Mouse (Mus musculus) embryonic facial prominence, embryonic 13.5 days (tissue): ENCODE measurements around the gene Acsf3. TPM values are rescaled to one million over a fixed set of nuclear protein-coding genes. Genes with fewer than 3 reads are reported as not detected.

ENCODE experiments used
- ATAC-seq: fragments of 200-750 bp; cut with Nextera tagmentation; 2 replicates; pipeline ENCODE4 v1.8.0; 2017; ENCODE audit warnings: low read depth; ENCODE audit not compliant: insufficient number of reproducible peaks, insufficient read depth, low FRiP score, low TSS enrichment
- H3K27ac ChIP-seq: fragments of 300-500 bp; sonication (generic); 2 replicates; pipeline ENCODE4 v1.5.1; 2015; ENCODE audit warnings: moderate library complexity, mild to moderate bottlenecking, inconsistent platforms
- H3K27me3 ChIP-seq: fragments of 300-500 bp; sonication (generic); 2 replicates; pipeline ENCODE4 v1.6.1; 2015; ENCODE audit warnings: mild to moderate bottlenecking, inconsistent platforms
- H3K36me3 ChIP-seq: fragments of 300-500 bp; sonication (generic); 2 replicates; pipeline ENCODE4 v1.6.1; 2015; ENCODE audit warnings: mild to moderate bottlenecking, inconsistent platforms
- H3K4me1 ChIP-seq: fragments of 300-500 bp; sonication (generic); 2 replicates; pipeline ENCODE4 v1.6.1; 2015; ENCODE audit warnings: inconsistent platforms
- H3K4me2 ChIP-seq: fragments of 300-500 bp; sonication (generic); 2 replicates; pipeline ENCODE4 v1.6.1; 2015; ENCODE audit warnings: moderate library complexity, mild to moderate bottlenecking, inconsistent platforms
- H3K4me3 ChIP-seq: fragments of 300-500 bp; sonication (generic); 2 replicates; pipeline ENCODE4 v1.5.1; 2015; ENCODE audit warnings: mild to moderate bottlenecking, inconsistent platforms
- H3K9ac ChIP-seq: fragments of 300-500 bp; sonication (generic); 2 replicates; pipeline ENCODE4 v1.6.1; 2015; ENCODE audit warnings: mild to moderate bottlenecking, inconsistent platforms
- H3K9me3 ChIP-seq: fragments of 300-500 bp; sonication (generic); 2 replicates; pipeline ENCODE4 v1.6.1; 2016; ENCODE audit warnings: inconsistent platforms
- WGBS: fragments of 180-500 bp; shearing (Covaris S2); methylation state at CpG from one replicate; pipeline ENCODE4 v1.1.7; 2015; ENCODE audit warnings: mixed read lengths; 5-methylcytosine and 5-hydroxymethylcytosine counted together
- polyA plus RNA-seq: library from polyadenylated mRNA; unstranded; fragments of >200 nt; fragmentation: Nextera tagmentation; extraction: Ambion mirVana; gene quantifications from 2 replicates; pipeline ENCODE4 v1.2.1, GENCODE M21; 2015

The Acsf3 gene
- polyA plus RNA-seq, 1 experiment from 2014 or later: 18.9 TPM

GRCm38 (mm10) chr8:122763267-122763738, 12.0 kb upstream of the Acsf3 start:
- H3K27me3 ChIP-seq: peaks cover 33% of the 10 kb centered on the region
- H3K9me3 ChIP-seq: no peaks in the 10 kb centered on the region
- ATAC-seq: no peak
- H3K36me3 ChIP-seq: no peaks in the 10 kb centered on the region
- 75% methylated on average over 14 of the region's 14 CpGs for WGBS
- H3K4me2 ChIP-seq: no peak overlapping the region
- 0 out of 2 replicates have a peak, but pooled peaks cover 8% of the 10 kb centered on the region for H3K4me1 ChIP-seq
- H3K9ac ChIP-seq: 0 out of 2 replicates have a peak overlapping the region, but pooled peaks have one; percentile 21
- H3K27ac ChIP-seq: no peak overlapping the region
- H3K4me3 ChIP-seq: no peak overlapping the region

GRCm38 (mm10) chr8:122764790-122765474, 10.4 kb upstream of the Acsf3 start:
- H3K4me1 ChIP-seq: peaks cover 11% of the 10 kb centered on the region; the same call in 1 of the 2 replicates
- no peak overlapping the region for H3K9ac ChIP-seq
- no peaks in the 10 kb centered on the region for H3K9me3 ChIP-seq
- no peak overlapping the region for H3K4me2 ChIP-seq
- no peak overlapping the region for H3K27ac ChIP-seq
- WGBS: 82% methylated on average over 7 of the region's 7 CpGs
- ATAC-seq: no peak
- H3K27me3 ChIP-seq: peaks cover 40% of the 10 kb centered on the region
- H3K36me3 ChIP-seq: no peaks in the 10 kb centered on the region
- H3K4me3 ChIP-seq: no peak overlapping the region

GRCm38 (mm10) chr8:122766189-122766588, 9.1 kb upstream of the Acsf3 start:
- 73% methylated on average over 5 of the region's 5 CpGs for WGBS
- H3K36me3 ChIP-seq: no peaks in the 10 kb centered on the region
- H3K4me3 ChIP-seq: no peak overlapping the region
- H3K27ac ChIP-seq: no peak overlapping the region
- no peaks in the 10 kb centered on the region for H3K9me3 ChIP-seq
- no peak for ATAC-seq
- H3K9ac ChIP-seq: no peak overlapping the region
- no peak overlapping the region for H3K4me2 ChIP-seq
- H3K27me3 ChIP-seq: peaks cover 38% of the 10 kb centered on the region
- peaks cover 11% of the 10 kb centered on the region; the same call in 1 of the 2 replicates for H3K4me1 ChIP-seq

- Histone ChIP-seq H3K4me2 (no peak overlapping the region), H3K9ac (no peak overlapping the region), H3K27ac (no peak overlapping the region), H3K27me3 (peaks cover 36% of the 10 kb centered on the region), H3K4me1 (peaks cover 11% of the 10 kb centered on the region; the same call in 1 of the 2 replicates), H3K4me3 (no peak overlapping the region), H3K9me3 (no peaks in the 10 kb centered on the region), H3K36me3 (no peaks in the 10 kb centered on the region)
- WGBS: 67% methylated on average over 8 of the region's 8 CpGs
- no peak for ATAC-seq
These were observed 8.6 kb upstream of the Acsf3 start for GRCm38 (mm10) chr8:122766647-122767200.

- H3K4me1 ChIP-seq: peaks cover 11% of the 10 kb centered on the region; the same call in 1 of the 2 replicates
- 34% methylated on average over 9 of the region's 9 CpGs for WGBS
- no peak overlapping the region for H3K4me2 ChIP-seq
These were observed 8.1 kb upstream of the Acsf3 start for GRCm38 (mm10) chr8:122767229-122767628.

GRCm38 (mm10) chr8:122769251-122770058, 5.8 kb upstream of the Acsf3 start:
- 62% methylated on average over 24 of the region's 24 CpGs for WGBS
- no peaks in the 10 kb centered on the region for H3K36me3 ChIP-seq
- no peak overlapping the region for H3K4me3 ChIP-seq

More at GRCm38 (mm10) chr8:122767229-122767628, 8.1 kb upstream of the Acsf3 start:
- H3K4me3 ChIP-seq: no peak overlapping the region
- peaks cover 30% of the 10 kb centered on the region for H3K27me3 ChIP-seq
- H3K27ac ChIP-seq: no peak overlapping the region
- no peak for ATAC-seq
- H3K36me3 ChIP-seq: no peaks in the 10 kb centered on the region
- no peaks in the 10 kb centered on the region for H3K9me3 ChIP-seq
- no peak overlapping the region for H3K9ac ChIP-seq

GRCm38 (mm10) chr8:122772431-122773060, 2.7 kb upstream of the Acsf3 start:
- H3K9ac ChIP-seq: no peak overlapping the region
- no peaks in the 10 kb centered on the region for H3K9me3 ChIP-seq
- no peak overlapping the region for H3K4me2 ChIP-seq
- H3K27ac ChIP-seq: no peak overlapping the region
- no peak overlapping the region for H3K4me3 ChIP-seq
- H3K27me3 ChIP-seq: peaks cover 27% of the 10 kb centered on the region
- no peaks in the 10 kb centered on the region for H3K36me3 ChIP-seq
- 38% methylated on average over 10 of the region's 10 CpGs for WGBS
- H3K4me1 ChIP-seq: peaks cover 19% of the 10 kb centered on the region
- ATAC-seq: no peak

More at GRCm38 (mm10) chr8:122769251-122770058, 5.8 kb upstream of the Acsf3 start:
- no peak for ATAC-seq
- Histone ChIP-seq H3K27me3 (peaks cover 37% of the 10 kb centered on the region), H3K27ac (no peak overlapping the region), H3K4me1 (peaks cover 4% of the 10 kb centered on the region; the same call in 1 of the 2 replicates), H3K9ac (no peak overlapping the region), H3K9me3 (no peaks in the 10 kb centered on the region), H3K4me2 (no peak overlapping the region)

GRCm38 (mm10) chr8:122777701-122778100, 2.4 kb downstream of the Acsf3 start:
- Histone ChIP-seq H3K36me3 (peaks cover 28% of the 10 kb centered on the region), H3K9ac (no peak overlapping the region), H3K4me1 (peaks cover 15% of the 10 kb centered on the region), H3K9me3 (no peaks in the 10 kb centered on the region), H3K4me3 (no peak overlapping the region), H3K27me3 (0 out of 2 replicates have a peak, but pooled peaks cover 6% of the 10 kb centered on the region), H3K27ac (no peak overlapping the region; the same call in 1 of the 2 replicates), H3K4me2 (no peak overlapping the region)
- 91% methylated on average over 6 of the region's 6 CpGs for WGBS
- ATAC-seq: no peak

GRCm38 (mm10) chr8:122778703-122779239, 3.5 kb downstream of the Acsf3 start:
- no peak for ATAC-seq
- peaks cover 39% of the 10 kb centered on the region for H3K36me3 ChIP-seq
- peaks cover 15% of the 10 kb centered on the region for H3K4me1 ChIP-seq
- H3K4me2 ChIP-seq: no peak overlapping the region
- H3K9me3 ChIP-seq: no peaks in the 10 kb centered on the region
- H3K27me3 ChIP-seq: no peaks in the 10 kb centered on the region
- peak overlapping the region; percentile 36; the same call in 1 of the 2 replicates for H3K9ac ChIP-seq
- WGBS: 72% methylated on average over 3 of the region's 3 CpGs
- H3K27ac ChIP-seq: no peak overlapping the region
- no peak overlapping the region for H3K4me3 ChIP-seq

GRCm38 (mm10) chr8:122779255-122779654, 4.0 kb downstream of the Acsf3 start:
- Histone ChIP-seq H3K36me3 (peaks cover 43% of the 10 kb centered on the region), H3K9ac (no peak overlapping the region), H3K4me2 (no peak overlapping the region), H3K4me1 (peaks cover 15% of the 10 kb centered on the region), H3K27ac (no peak overlapping the region), H3K9me3 (no peaks in the 10 kb centered on the region), H3K4me3 (no peak overlapping the region), H3K27me3 (no peaks in the 10 kb centered on the region)
- ATAC-seq: no peak
- 71% methylated on average over 9 of the region's 9 CpGs for whole genome bisulfite sequencing

- H3K27me3 ChIP-seq: no peaks in the 10 kb centered on the region
- H3K4me1 ChIP-seq: no peaks in the 10 kb centered on the region
- ATAC-seq: no peak
- no peaks in the 10 kb centered on the region for H3K9me3 ChIP-seq
- H3K4me2 ChIP-seq: no peak overlapping the region
- peaks cover 88% of the 10 kb centered on the region for H3K36me3 ChIP-seq
- H3K27ac ChIP-seq: no peak overlapping the region
- no peak overlapping the region for H3K4me3 ChIP-seq
- 81% methylated on average over 1 of the region's 1 CpGs for WGBS
- no peak overlapping the region for H3K9ac ChIP-seq
These were observed 9.5 kb downstream of the Acsf3 start for GRCm38 (mm10) chr8:122784756-122785155.
